Mouse (Mus musculus): ENCODE measurements at regions not wholly inside any gene's neighbourhood (a gene's known extent, or its start where the extent isn't known, plus 50 kb on each side); places are given as distances from the start of the nearest gene placed in this dataset.

GRCm38 (mm10) chr1:89403551-89404050 lies 51.0 kb upstream of the Agap1 start:
- Histone ChIP-seq H3K9ac (ENCODE audit: control insufficient read depth, low read depth, low read length, poor library complexity, severe bottlenecking) (no peak overlapping the region), H3K27ac (ENCODE audit: control insufficient read depth, low read depth, low read length) (no peak overlapping the region), H3K27me3 (ENCODE audit: control insufficient read depth in 1 of 2, insufficient read depth in 2 of 2, low read length in 2 of 2) (no peaks in the 10 kb centered on the region), H3K9me3 (replicated peaks; ENCODE audit: insufficient read depth, low read length) (no peaks in the 10 kb centered on the region), H3K4me1 (ENCODE audit: control insufficient read depth in 1 of 2, insufficient read depth in 2 of 2, low read length in 2 of 2) (no peaks in the 10 kb centered on the region), H3K4me3 (ENCODE audit: control insufficient read depth in 1 of 2, insufficient read depth in 1 of 2, low read depth in 2 of 2, low read length in 2 of 2) (no peak overlapping the region), H3K36me3 (ENCODE audit: control insufficient read depth in 1 of 2, insufficient read depth in 2 of 2, low read length in 2 of 2) (no peaks in the 10 kb centered on the region), H3K79me2 (ENCODE audit: control insufficient read depth, insufficient read depth, low read length, poor library complexity) (no peaks in the 10 kb centered on the region)
- DNase-seq (ENCODE audit: low read depth, low spot score): no peak
- TF ChIP-seq ZNF384 (IDR thresholded peaks at IDR 0.05; ENCODE audit: low read depth, low read length) (no peak), MYC (IDR thresholded peaks at IDR 0.05; ENCODE audit: low read depth, low read length) (no peak), BHLHE40 (IDR thresholded peaks at IDR 0.05; ENCODE audit: borderline replicate concordance, low read depth, low read length) (no peak), POLR2AphosphoS2 (IDR thresholded peaks at IDR 0.05; ENCODE audit: low read length) (no peak), ETS1 (IDR thresholded peaks at IDR 0.05; ENCODE audit: low read depth, low read length) (no peak), TCF12 (IDR thresholded peaks at IDR 0.05; ENCODE audit: low read depth, low read length) (no peak), MXI1 (IDR thresholded peaks at IDR 0.05; ENCODE audit: low read depth, low read length) (no peak), USF1 (IDR thresholded peaks at IDR 0.05; ENCODE audit: low read depth, low read length) (no peak), CHD1 (IDR thresholded peaks at IDR 0.05; ENCODE audit: low read depth, low read length) (no peak), TBP (IDR thresholded peaks at IDR 0.05; ENCODE audit: low read depth, low read length) (no peak), USF2 (IDR thresholded peaks at IDR 0.05; ENCODE audit: borderline replicate concordance in 1 of 2, insufficient read depth in 1 of 2, low read depth in 1 of 2, low read length in 2 of 2) (no peak)
